Mouse (Mus musculus) thymus, postnatal 10 days (tissue): ENCODE results near the gene Ghsr.

Experiments
- DNase-seq, 2 experiments: peaks; one replicate each; pipeline ENCODE4 v3.0.0; 2021; ENCODE audit warnings: low spot score in 2 of 2

Ghsr gene

DNA sequence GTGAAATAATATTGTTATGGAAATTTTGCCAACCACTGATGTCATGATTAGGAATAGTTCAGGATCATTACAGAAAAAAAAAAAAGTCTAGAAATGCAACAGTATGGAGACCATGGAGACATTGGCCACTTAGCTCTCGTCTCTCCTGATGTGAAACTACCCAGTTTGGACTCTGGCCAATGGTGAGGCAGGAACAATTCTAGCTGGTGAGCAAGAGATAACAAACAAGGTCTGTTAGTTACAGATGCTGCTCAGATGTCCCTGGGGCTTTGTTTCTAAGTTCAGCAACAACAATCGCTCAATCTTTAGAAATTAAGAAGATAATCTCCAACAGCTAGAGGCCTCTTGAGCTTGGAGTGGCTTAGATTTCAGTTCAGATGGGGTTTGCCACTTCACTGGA, 37.4 kb downstream of the Ghsr start:
- DNase-seq, result no peak

DNA sequence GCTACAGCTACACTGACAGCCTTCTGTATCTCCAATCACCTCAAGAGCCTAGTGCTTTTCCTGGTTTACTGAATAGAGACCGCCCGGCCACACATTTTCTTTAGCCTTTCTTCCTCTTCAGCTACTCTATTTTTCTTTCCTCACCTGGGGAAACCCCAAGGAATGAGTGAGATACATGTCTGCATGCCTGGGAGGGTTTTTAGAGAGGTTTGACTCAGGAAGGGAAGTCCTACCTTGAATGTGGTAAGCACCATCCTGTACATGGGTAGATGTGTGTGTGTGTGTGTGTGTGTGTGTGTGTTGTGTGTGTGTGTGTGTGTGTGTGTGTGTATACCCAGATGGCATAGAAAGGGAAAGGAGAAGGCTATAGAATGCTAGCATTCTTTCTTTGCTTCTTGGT, 40.1 kb downstream of the Ghsr start:
- no peak for DNase-seq

DNA sequence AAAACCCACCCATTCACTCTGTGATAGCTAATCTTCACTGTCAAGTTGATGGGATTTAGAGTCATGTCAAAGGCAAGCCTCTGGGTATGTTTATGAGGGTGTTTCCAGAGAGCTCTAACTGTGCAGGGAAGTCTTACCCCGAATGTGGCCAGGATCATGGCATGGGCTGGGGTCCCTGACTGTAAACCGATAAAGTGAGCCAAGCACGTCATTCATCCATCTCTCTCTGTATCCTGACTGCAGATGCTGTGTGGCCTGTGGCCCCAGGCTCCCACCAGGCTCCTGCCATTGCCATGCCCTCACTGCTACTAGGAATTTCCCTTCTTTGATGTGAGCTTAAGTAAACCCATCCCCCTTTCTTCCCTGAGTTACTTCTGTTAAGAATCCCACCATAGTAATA, 42.4 kb downstream of the Ghsr start:
- DNase-seq, result no peak

DNA sequence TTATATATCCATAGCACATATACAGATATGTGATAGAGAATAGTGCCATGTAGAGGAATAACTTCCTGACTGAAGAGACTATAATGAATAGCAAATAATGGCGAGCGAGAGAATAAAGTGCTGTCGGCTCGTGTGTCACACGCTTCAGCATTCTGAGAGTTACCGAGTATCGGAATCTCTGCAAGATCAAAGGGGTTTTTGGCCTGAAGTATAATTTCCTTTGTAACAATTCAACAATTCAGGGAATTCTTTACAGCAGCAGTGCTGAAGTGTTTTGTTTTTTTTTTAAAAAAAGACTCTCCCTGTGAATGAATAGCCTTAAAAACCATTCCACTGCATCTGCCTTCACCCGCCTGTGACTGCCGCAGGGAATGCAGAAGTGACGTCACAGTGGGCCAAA, 45.6 kb downstream of the Ghsr start:
- no peak for DNase-seq

DNA sequence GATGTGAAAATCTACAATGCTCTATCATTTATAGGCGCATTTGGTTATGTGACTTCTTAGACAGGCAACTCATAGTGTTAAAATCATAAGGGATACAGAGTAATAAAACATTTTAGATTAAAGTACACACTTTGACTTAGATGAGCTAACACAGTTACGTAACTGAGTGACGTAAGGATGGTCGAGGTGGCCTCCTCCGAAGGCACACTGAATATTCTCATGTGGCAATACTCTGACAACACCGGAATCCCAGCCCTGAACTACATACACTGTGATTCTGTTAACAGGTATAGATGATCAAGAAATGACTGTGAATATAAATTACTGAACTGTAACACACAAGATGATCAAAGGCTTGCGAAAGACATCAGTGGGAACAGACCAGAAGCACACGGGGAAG, 47.5 kb downstream of the Ghsr start:
- DNase-seq, result no peak

DNA sequence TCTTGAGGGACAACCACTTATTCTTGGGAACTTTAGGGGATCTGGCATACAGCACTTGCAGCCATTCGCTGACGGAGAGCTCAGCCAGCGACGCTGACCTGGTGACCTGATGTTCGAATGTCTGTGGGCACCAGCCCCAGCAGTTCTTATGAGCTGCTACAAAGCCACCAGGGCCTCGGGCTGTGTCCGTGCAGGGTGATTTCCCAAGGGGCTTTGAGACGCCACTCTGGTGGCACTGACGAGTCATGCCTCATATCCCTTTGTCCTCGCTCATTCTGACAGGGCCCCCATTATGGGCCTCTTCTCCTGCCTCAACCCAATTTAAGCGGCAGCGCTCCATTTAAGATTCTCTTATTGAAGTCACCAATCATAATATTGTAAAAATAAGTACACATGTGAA, 50.8 kb downstream of the Ghsr start:
- no peak for DNase-seq

DNA sequence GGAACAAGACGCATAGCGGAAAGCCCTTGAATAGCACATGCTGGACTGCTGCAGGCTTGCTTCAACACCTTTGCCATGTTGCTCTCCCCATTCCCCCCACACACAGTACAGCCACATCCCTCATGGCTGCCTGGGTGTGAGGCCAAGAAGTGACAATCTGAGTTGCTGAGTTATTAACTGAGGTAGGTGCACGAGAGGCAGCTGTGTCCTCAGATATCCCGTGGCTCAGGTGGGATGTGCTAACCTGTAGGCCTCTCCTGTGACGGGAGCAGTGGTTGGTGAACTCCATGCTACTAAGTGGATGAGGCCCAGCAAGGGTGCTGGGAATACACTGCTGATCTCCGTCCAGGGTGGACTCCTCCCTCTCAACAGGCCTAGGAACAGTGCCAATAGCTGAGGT, 51.4 kb downstream of the Ghsr start:
- DNase-seq, result no peak

DNA sequence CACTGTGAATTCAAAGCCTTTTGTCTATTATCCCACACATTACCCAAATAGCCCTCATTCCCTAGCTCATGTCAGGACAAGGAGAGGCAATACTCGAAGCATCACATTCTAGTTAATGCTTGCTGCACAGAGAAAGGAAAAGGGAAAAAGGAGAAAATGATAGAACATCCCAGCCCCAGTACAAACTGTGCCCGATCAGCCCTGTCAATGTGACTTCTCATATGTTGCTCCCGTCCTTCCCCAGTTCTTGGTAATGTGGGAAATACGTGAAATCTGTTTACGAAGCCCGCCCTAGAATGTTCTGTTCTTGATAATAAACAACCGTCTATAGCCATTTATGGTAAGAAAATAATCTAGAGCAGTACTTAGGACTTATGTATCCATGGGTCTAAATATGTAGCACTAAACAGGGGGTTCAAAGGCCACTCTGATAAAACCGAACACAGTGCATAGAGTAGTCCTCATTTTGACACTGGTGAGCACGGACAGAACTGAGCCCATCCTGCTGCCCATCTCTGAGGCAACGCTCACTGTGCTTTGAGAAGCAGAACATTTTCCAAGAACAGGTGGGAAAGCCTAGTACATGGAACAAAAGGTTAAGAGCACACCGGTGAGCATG, 53.0 kb downstream of the Ghsr start:
- DNase-seq, result no peak

DNA sequence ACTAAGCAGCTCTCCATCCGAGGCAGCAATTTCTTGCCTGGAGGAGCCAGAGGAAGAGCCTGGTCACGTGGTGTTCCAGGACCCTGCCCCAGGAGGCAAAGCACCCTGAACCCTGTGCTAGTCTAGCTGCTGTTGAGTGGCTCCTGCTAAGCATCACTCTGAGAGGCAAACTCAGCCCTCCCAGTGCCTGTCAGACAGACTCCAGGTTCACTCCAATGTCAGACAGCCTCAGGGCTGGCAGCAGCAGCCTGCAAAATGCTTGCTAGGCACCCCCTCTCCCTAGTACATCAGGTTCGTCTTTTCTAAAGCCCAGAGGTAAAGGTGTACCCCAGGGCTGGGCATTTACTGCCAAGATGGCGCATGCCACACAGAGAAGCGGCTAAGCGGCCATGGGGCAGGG, 56.3 kb downstream of the Ghsr start:
- no peak for DNase-seq
